Mouse (Mus musculus): ENCODE measurements around the gene 1700034J05Rik.

DNA sequence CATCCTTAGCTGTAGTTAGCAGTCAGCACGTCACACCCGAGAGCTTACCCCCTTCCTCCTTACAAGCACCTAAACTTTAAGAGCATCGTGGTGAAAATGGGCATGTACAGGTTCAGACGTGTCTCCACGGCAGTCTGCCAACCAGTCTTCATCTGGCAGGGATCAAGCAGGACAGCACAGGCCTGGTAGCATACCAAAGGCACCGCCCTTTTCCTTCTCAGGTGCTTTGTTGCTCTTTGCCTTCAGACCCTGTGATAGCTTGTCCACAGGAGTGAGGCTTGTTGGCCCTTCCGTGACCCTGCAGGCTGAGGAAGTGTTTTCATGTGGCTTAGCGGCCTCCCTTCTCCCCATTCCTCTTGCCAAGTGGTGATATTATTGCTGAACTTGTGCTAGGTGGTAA lies 15.2 kb downstream of the 1700034J05Rik start:
- TF ChIP-seq CTCF (IDR thresholded peaks at IDR 0.05; ENCODE audit: low read depth, low read length), result no peak
- no peak for TF ChIP-seq POLR2A (IDR thresholded peaks at IDR 0.05; ENCODE audit: extremely low read depth, insufficient read depth, low read length)
